Mouse (Mus musculus) layer of hippocampus, adult 11-12 months (tissue): Measurements from ENCODE around the gene Neto2.

Experiments
- DNase-seq: peaks from one replicate; pipeline ENCODE4 v3.0.0; 2022; ENCODE audit warnings: low spot score

The Neto2 gene

DNA sequence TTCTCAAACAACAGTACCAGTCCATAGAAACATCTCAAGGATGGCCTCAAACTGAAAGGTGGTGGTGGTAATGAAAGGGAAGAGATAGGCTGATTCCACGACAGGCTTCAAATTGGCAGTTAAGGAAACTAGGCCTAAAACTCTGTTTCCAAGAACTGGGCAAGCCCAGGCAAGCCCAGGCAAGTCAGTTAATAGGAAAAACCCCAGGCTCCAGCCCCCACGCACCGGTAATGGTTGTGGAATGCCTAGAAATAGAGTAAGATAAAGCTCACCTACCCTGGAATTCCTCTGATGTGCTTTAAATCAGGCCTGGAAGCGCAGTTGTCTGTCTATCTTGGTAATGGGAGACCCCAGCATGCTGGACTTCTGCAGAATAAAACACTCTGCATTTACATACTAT is 98.0 kb downstream of the Neto2 start:
- DNase-seq: no peak

DNA sequence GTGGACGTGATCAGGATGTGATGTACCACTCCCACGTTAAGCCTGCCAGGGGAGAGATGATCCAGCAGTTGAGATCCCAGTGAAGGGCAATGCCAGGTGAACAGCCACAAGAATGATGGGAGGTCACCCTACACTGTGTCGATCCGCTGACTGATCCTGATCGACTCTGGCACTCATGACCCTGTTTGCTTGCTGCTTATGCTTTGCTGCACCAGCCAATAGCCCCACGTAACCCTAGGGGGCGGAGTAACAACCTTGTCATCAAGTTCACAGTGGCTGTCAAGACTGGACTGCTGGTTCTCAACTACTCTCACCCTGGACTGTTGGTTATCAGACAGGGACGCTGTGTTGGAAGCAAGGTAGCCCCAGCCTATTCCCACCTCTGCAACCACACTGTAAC is 99.0 kb downstream of the Neto2 start:
- DNase-seq: no peak

DNA sequence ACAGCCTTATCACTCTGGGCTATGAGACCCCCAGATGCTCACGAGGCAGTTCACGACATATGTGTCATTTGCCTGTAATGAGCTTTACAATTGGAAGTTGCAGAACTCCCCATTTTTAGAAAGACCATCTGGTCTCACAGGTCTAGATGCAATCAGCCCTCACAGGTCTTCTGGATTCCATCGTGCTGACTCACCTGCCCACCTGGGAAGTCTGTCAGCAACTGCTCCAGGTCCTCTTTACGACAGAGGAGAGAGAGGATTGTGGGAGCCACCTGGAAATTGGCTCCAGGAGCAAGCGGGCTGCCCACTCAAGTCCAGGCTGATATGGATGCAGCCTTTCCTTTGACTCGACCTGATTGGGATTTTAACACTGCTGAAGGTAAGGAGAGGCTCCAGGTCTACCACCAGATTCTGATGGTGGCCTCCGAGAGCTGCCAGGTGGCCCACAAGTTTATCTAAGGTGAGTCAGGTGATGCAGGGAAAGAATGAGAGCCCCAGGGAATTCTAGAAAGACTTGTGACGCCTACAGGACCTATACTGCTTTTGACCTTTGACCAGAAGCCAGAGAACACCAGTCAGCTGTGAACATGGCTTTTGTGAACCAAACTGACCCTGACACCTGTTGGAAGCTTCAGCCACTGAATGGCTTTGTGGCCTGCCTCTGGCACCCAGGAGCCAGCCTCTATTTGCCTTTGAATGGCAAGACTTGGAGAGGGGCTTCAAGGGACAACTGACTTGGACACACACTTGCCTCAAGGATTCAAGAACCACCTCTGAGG is 103.1 kb downstream of the Neto2 start:
- no peak for DNase-seq

DNA sequence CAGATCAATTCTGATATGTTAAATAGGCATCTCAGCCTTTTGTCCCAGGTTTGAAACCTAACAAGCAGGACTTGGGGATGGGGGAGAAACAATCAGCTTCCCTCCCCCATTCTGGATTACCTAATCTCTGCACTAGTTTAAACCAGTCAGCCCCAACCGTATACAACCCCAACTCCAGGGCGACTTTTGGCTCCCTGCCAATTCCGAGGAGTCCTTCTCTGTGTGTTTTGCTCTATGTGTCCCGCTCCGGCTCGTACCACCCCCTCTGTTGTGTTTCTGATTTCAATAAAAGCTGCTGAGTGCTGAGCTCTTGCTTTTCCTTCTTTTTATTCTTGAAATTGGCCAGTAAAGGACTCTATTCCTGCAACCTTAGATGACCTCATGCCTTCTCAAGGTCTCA is 105.3 kb downstream of the Neto2 start:
- DNase-seq: no peak

DNA sequence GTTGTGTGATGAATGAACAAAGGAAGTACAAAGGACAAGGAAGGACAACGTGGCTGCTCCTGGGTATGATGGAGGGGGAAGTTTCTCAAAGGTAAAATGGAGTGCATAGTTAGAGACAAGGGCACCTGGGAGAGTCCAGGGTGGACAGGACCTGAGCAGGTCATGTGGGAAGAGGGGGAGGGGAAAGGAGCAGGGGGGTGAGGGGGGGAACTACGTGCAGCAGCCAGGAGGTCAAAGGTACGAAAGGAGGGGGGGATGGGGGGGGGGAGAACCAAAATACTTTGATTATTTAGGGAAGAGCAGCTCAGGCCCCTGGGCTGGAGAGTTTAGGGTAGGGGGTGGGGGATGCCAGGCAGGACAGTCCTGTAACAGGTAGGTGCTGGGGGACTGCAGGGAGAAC is 105.7 kb downstream of the Neto2 start:
- no peak for DNase-seq

DNA sequence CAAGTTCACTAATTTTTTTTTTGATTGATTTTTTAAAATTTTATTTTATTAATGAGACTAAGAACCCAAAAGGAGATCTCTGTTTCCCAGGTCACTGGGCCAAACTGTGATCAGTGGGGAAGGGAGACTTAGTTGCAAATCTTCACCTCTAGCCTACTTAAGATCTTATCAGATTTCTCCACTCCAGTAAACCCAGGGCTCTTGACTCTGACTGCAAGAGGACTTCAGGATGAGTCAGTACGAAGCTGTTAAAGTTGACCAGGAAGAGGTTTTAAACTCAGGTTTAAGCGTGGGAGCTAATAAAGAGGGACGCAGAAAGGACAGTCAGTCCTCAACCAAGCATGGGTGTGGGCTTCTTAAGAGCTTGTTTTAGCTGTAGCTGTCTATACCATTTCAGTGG is 107.4 kb downstream of the Neto2 start:
- no peak for DNase-seq

DNA sequence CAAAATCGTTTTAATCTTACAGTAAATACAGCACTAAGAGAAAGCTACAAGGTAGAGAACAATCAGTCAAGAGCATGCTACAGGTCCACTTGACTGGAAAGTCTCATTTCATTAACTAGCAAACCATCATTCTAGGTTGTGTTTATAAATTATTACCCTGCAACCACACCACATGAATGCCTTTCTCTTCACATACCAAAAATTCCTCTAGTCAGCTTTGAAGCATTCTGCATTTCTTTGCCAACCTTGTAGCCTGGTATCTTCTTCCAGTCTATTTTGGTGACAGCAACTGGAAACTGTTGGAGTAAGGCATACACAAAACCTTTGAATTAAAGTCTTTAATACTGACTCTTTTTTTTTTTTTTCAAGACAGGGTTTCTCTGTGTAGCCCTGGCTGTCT is 109.2 kb downstream of the Neto2 start:
- DNase-seq: no peak

DNA sequence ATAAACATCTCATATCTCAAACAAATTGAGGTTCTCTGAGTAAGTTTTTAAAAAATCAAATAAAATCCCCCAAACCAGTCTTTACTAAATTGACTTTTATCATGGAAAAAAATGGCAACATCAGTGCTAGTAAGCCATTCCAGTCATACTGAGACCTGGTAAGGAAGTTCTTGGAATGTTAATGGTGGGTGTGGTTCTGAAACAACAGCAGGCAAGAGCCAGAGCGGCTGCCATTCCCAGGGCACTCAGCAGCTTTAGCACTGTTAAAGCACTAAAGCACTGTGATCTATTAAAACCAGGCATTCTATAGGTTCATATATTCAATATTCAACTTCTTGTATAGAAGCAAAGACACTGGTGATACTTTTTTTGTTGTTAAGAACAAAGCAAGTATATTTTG is 110.5 kb downstream of the Neto2 start:
- no peak for DNase-seq

DNA sequence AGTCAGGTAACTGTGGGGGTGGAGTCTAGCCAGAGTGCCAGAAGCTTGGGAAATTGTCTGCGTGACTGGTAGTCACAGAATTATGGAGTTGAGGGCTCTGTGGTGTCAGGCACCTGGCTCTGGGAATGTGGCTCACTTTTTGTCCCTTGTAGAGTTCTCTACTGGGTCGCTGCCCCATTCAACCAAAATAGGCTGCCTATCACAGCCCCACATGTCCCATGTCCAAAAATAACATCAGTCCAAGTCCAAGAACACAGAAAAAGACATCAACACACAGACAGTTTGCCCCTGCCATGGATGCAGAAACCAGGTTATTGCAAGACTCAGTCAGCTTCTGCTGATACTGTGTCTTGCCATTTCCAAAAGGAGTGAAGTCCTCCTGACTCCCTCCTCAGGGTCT is 112.1 kb downstream of the Neto2 start:
- DNase-seq: no peak
